Mouse (Mus musculus) heart, adult 11 months (tissue): ENCODE results near the gene Katnal1.

Experiments
- DNase-seq: peaks from one replicate; pipeline ENCODE4 v3.0.0; 2022

Katnal1 gene

GRCm38 (mm10) chr5:148924586-148924985, 4.5 kb downstream of the Katnal1 start:
- no peak for DNase-seq

GRCm38 (mm10) chr5:148924051-148924450, 5.1 kb downstream of the Katnal1 start:
- DNase-seq, result no peak

DNA sequence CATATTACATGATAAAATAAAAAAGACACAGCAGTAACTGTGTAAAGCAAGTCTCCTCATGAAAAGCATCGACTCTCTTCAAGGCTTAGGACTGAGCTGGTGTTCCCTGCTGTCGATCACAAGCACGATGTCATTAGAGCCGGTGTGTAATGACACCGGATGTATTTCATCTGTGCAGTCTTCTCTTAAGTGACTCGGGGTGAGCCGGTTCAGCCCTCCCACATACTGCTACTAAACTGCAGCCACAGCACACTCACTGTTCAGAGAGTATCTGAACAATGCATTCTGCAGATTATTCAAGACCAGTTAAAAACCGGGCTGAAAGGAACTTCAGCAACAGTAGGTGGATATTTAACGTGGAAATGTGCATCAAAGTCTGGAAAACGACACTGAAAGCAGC, 5.7 kb downstream of the Katnal1 start:
- DNase-seq, result no peak

GRCm38 (mm10) chr5:148922773-148923172, 6.3 kb downstream of the Katnal1 start:
- no peak for DNase-seq

DNA sequence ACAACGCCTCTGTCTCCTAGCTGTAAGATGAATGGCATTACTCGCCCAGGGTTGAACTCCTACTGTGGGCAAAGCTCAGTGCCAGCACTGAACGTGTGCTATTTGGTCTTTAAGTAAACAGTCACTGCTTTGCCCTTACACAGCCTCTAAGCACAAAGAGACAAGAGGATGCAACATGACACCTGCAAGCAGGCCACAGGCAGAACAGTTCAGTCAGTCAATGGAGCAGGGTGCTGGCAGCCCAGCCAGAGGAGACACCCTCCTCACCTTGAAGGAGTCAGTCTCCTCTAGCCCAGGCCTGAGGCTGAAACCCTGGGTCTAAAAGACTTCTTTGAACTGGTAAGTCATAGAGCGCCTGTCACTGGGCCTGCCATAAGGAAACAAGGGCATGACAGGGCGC, 11.1 kb downstream of the Katnal1 start:
- no peak for DNase-seq

GRCm38 (mm10) chr5:148916775-148917174, 12.3 kb downstream of the Katnal1 start:
- DNase-seq, result no peak

DNA sequence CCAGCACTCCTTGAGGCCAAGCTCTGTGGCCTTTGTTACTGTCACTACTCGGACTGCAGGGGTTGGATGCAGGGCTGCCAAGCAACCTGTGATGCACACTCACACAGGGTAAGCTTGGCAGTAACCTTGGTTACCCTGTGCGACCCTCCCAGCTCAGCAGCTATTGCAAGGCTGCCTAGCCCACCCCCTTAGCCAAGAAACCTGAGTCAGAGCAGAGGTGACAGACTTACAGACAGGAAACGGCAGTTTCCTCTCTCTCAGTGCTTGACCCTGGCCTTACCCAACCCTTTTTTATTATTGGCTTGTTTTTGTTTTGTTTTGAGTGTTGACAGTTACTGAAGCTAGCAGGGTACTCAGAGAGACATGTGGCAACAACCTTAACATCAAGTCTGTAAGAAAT, 16.9 kb downstream of the Katnal1 start:
- no peak for DNase-seq

DNA sequence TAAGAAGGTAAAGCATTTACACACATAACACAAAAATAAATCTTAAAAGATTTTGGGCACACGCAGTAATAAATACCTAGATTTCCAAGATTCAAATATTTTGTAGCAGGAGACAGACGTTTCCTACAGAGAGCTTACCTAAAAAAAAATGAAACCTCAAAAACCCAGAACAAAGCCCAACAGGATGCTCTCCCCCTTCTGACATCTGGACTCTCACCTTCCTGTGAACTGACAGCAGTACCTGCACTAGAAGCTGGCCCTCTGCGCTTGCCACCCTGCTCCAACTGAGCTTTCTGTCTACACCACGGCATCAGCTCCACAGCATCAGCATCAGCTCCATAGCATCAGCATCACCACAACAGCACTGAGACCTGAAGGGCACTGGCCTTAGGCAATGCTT, 19.1 kb downstream of the Katnal1 start:
- no peak for DNase-seq

DNA sequence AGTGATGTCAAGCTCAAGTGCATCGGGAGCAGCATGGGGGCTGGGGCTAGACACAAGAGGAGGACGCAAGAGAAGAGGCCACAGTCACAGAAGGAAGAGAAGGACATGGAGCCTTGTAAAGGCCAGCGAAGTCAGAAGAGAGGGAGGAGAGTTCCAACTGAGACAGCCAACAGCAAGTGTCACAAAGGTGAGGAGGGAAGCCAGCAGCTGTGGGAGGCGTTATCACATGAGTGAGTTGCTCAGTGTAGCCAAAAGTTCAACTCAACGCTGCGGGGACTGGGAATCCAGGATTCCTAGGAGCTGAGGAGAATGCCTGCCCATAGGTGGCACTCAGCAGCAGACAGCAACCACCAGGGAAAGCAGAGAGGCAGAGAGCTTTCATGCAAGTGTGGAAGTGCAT, 19.7 kb downstream of the Katnal1 start:
- peak; percentile 95 for DNase-seq

GRCm38 (mm10) chr5:148909057-148909395, 20.1 kb downstream of the Katnal1 start:
- peak; percentile 92 for DNase-seq

GRCm38 (mm10) chr5:148908191-148909056, 20.7 kb downstream of the Katnal1 start:
- peak; percentile 93 for DNase-seq

- DNase-seq, result no peak
Observed at GRCm38 (mm10) chr5:148906305-148906704, 22.8 kb downstream of the Katnal1 start.

DNA sequence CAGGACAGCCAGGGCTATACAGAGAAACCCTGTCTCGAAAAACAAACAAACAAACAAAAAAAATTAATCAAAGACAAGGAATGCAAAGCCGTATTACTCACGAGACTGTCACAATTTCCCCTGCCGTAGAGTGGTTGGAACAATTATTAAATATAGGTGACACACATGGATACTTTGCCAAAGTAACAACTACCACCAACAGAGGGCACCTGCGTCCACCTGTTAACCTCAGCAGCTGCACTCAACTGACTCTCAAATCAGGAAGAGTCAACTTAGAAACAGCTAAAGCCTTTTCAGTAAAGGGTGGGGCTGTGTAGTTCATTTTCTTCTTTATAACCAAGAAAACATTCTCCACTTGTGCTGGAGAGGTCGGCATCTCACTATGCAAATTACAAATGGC, 24.3 kb downstream of the Katnal1 start:
- no peak for DNase-seq

- no peak for DNase-seq
Observed at GRCm38 (mm10) chr5:148899361-148899760, 29.8 kb downstream of the Katnal1 start.

GRCm38 (mm10) chr5:148897941-148898417, 31.1 kb downstream of the Katnal1 start:
- DNase-seq, result peak; percentile 93

- peak; percentile 96 for DNase-seq
Observed at GRCm38 (mm10) chr5:148897069-148897702, 31.9 kb downstream of the Katnal1 start.

- DNase-seq, result no peak
Observed at GRCm38 (mm10) chr5:148896515-148896914, 32.6 kb downstream of the Katnal1 start.

DNA sequence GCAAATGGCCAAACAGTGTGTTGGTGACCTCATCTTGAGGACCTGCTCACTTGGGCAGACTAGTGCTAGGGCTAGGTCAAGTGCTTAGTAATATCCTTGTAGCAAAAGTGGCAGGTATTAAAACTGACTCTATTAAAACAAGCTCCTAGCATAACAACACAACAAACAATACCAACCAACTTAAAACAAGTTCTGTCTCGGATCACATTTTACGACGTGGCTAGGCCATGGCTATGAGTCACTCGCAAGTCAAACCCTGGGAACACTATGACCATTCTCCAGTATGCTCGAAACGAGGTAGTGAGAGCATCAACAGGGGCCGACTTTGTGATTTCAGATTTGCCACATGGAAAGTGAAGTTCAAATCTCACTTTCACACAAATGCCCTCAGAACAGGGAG, 33.3 kb downstream of the Katnal1 start:
- DNase-seq, result no peak

DNA sequence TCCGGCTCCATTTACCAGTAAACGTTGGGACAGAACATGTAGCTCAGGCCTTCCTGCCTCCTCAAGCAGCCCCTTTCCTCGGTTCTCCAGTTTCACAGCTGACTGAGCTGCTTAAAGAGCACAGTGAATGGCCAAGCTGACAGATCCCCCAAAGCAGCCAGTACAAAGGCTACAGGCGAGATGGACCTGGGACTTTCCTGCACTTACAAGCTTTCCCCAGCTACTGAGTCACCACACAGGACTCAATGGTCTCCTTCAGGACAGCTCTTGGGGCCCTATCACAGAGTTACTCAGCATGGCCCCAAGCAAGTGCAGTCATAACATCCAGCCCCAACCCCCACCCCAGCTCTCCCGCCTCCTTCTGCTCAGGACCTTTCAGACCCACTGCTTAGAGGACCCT, 34.1 kb downstream of the Katnal1 start:
- DNase-seq, result no peak

DNA sequence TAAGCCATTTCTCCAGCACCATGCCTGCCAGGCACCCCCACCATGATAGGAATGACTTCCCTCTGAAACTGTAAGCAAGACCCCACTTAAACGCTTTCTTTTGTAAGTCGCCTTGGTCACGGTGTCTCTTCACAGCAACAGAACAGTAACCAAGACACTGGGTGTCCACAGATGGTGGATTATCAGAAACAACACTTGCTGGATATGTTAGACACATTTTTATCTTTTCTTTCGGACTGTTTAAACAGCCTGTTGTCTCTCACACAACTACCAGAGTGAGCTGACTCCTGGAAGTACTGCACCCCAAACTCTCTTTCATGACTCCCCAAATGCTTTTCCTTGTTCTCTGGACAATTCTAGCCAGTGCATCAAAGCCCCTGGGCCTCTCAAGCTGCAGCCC, 38.9 kb downstream of the Katnal1 start:
- DNase-seq, result no peak

- no peak for DNase-seq
Observed at GRCm38 (mm10) chr5:148888032-148888431, 41.1 kb downstream of the Katnal1 start.

DNA sequence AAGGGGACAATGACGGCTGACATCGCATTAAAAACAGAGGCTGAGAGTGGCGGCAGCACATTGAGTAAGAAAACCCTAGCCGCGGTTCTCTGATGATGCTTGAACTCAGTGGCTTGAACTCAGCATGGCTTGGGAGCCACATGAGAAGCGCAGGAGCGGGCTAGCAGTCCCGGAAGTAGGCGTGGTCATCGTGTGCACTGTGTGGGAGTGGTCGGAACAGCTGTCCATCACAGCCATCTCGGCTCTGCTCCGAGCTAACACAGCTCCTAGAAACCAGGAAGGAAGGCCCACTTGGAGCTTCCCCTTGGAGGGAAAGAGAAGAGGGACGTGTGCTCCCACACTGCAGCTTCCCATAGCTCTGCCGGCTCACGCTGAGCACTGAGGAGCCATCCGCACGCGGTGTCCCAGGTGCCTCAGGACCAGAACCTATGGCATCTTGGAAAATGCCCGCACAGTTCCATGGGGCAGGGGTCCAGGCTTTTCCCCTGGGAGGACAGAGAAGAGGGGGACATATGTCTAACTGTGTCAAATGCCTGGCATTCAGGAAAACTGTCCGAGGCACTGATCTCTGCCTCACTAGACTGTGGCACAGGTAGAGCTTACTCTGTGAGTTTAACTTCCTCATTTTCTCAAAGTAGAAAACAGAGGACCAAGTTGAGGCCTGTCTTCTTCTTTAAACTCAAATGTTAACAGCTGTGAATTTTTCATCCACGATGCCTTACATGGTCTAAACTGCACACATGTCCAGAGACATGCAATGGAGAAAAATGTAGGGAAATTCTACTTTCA, 43.1 kb downstream of the Katnal1 start:
- DNase-seq, result no peak

DNA sequence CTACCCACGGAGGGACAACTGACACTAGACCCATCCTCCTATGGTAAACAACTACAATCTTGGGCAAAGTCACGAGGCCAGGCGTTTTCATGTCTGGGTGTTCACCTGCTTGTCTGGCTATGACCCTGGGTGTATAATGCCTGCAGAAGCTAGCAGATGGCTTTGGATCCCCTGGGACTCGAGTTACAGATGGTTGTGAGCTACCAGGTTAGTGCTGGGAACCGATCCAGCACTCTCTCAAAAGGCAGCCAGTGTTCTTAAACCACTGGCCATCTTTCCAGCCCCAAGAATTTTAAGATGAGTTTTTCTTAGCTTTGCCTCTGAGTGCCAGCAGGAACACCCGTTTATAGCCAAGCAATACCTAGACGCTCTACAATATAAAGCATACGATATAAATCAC, 45.4 kb downstream of the Katnal1 start:
- DNase-seq, result no peak

GRCm38 (mm10) chr5:148879218-148879617, 49.9 kb downstream of the Katnal1 start:
- DNase-seq, result no peak
